Mouse (Mus musculus): Measurements from ENCODE around the gene Clstn1.

DNA sequence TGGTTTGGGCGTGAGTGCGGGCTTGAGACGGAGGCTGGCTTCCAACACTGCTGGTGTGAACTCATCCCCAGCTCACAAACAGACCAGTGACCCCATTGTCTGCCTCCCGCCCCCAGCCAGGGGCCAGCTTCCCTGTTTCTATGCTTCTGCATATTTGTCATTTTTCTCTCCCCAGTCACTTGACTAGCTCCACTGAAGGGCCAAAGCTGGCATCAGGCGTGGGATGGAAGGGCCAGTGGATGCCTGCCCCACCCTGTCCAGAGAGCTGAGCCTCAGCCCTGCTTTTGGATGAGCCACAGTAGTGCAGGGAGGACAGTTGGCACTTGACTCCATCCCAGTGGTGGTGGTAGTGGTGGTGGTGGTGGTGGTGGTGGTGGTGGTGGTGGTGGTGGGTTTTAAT, 28.4 kb upstream of the Clstn1 start:
- no peak for TF ChIP-seq EP300 (IDR thresholded peaks at IDR 0.05; ENCODE audit: insufficient read depth, low read depth, low read length)
- no peak for TF ChIP-seq CTCF (IDR thresholded peaks at IDR 0.05; ENCODE audit: low read depth, low read length)
- TF ChIP-seq POLR2A (IDR thresholded peaks at IDR 0.05; ENCODE audit: insufficient read depth, low read length) = no peak

All from ES-Bruce4 (cell line).